Mouse (Mus musculus) neural tube, embryonic 12.5 days (tissue): Measurements from ENCODE around the gene Slitrk2. TPM values are rescaled to one million over a fixed set of nuclear protein-coding genes. Genes with fewer than 3 reads are reported as not detected.

Experiments used
- ATAC-seq: fragments of 200-750 bp; cut with Nextera tagmentation; 2 replicates; pipeline ENCODE4 v1.8.0; 2017; ENCODE audit warnings: low read depth, mild to moderate bottlenecking, moderate TSS enrichment, moderate library complexity; ENCODE audit not compliant: low FRiP score
- H3K27ac ChIP-seq: fragments of 300-500 bp; sonication (generic); 2 replicates; pipeline ENCODE4 v1.5.1; 2016
- H3K27me3 ChIP-seq: fragments of 300-500 bp; sonication (generic); replicated peaks from 2 replicates; pipeline ENCODE4 v1.6.1; 2016; ENCODE audit warnings: mild to moderate bottlenecking
- H3K36me3 ChIP-seq: fragments of 300-500 bp; sonication (generic); 2 replicates; pipeline ENCODE4 v1.6.1; 2016; ENCODE audit warnings: mild to moderate bottlenecking
- H3K4me1 ChIP-seq: fragments of 300-500 bp; sonication (generic); 2 replicates; pipeline ENCODE4 v1.6.1; 2016
- H3K4me2 ChIP-seq: fragments of 300-500 bp; sonication (generic); replicated peaks from 2 replicates; pipeline ENCODE4 v1.6.1; 2016; ENCODE audit warnings: mild to moderate bottlenecking
- H3K4me3 ChIP-seq: fragments of 300-500 bp; sonication (generic); 2 replicates; pipeline ENCODE4 v1.5.1; 2016
- H3K9ac ChIP-seq: fragments of 300-500 bp; sonication (generic); 2 replicates; pipeline ENCODE4 v1.6.1; 2016; ENCODE audit warnings: mild to moderate bottlenecking
- H3K9me3 ChIP-seq: fragments of 300-500 bp; sonication (generic); 2 replicates; pipeline ENCODE4 v1.6.1; 2016; ENCODE audit warnings: mild to moderate bottlenecking
- WGBS: fragments of 180-500 bp; shearing (Covaris S2); methylation state at CpG from one replicate; pipeline ENCODE4 v1.1.7; 2016; 5-methylcytosine and 5-hydroxymethylcytosine counted together
- polyA plus RNA-seq: library from polyadenylated mRNA; unstranded; fragments of >200 nt; fragmentation: Nextera tagmentation; extraction: Ambion mirVana; gene quantifications from 2 replicates; pipeline ENCODE4 v1.2.1, GENCODE M21; 2016

Gene Slitrk2
- polyA plus RNA-seq = 13.6 and 13.7 TPM in 2 replicates

GRCm38 (mm10) chrX:66648911-66649620 is at the start of gene Slitrk2:
Slitrk2 (plus strand) TSS chrX:66649318.
- 15% methylated on average over 25 of the region's 25 CpGs for WGBS
- Histone ChIP-seq H3K9ac (peak within 1 kb of the TSS; percentile 42), H3K27me3 (no peaks in the 10 kb centered on the region), H3K27ac (no peak within 1 kb of the TSS), H3K4me1 (no peaks in the 10 kb centered on the region), H3K9me3 (no peaks in the 10 kb centered on the region), H3K36me3 (no peaks in the 10 kb centered on the region), H3K4me3 (peak within 1 kb of the TSS; percentile 38), H3K4me2 (peak within 1 kb of the TSS; percentile 59)
- peak; percentile 76 for ATAC-seq

GRCm38 (mm10) chrX:66605490-66605889 is 43.6 kb upstream of the Slitrk2 start:
- H3K9me3 ChIP-seq = no peaks in the 10 kb centered on the region
- no peaks in the 10 kb centered on the region for H3K27me3 ChIP-seq
- WGBS = 87% methylated on average over 3 of the region's 3 CpGs
- no peak overlapping the region for H3K4me3 ChIP-seq
- no peak overlapping the region for H3K9ac ChIP-seq
- H3K4me1 ChIP-seq = no peaks in the 10 kb centered on the region
- H3K27ac ChIP-seq = no peak overlapping the region
- no peak overlapping the region for H3K4me2 ChIP-seq
- ATAC-seq = no peak
- no peaks in the 10 kb centered on the region for H3K36me3 ChIP-seq

- Histone ChIP-seq H3K9ac (0 out of 2 replicates have a peak overlapping the region, but pooled peaks have one; percentile 38), H3K9me3 (no peaks in the 10 kb centered on the region), H3K4me2 (peak overlapping the region; percentile 59), H3K27me3 (no peaks in the 10 kb centered on the region), H3K36me3 (no peaks in the 10 kb centered on the region), H3K4me3 (peak overlapping the region; percentile 36), H3K4me1 (no peaks in the 10 kb centered on the region), H3K27ac (no peak overlapping the region)
- WGBS = 21% methylated on average over 21 of the region's 21 CpGs
- peak; percentile 84 for ATAC-seq
These were observed 3.5 kb downstream of the Slitrk2 start for GRCm38 (mm10) chrX:66652455-66653144.

GRCm38 (mm10) chrX:66657365-66657764 is 8.2 kb downstream of the Slitrk2 start:
- H3K4me3 ChIP-seq = no peak overlapping the region
- no peak overlapping the region for H3K4me2 ChIP-seq
- WGBS = 30% methylated on average over 2 of the region's 2 CpGs
- no peaks in the 10 kb centered on the region for H3K9me3 ChIP-seq
- H3K27ac ChIP-seq = no peak overlapping the region
- H3K9ac ChIP-seq = no peak overlapping the region
- ATAC-seq = no peak
- no peaks in the 10 kb centered on the region for H3K36me3 ChIP-seq
- H3K27me3 ChIP-seq = no peaks in the 10 kb centered on the region
- no peaks in the 10 kb centered on the region for H3K4me1 ChIP-seq

- Histone ChIP-seq H3K36me3 (no peaks in the 10 kb centered on the region), H3K27me3 (no peaks in the 10 kb centered on the region), H3K4me1 (no peaks in the 10 kb centered on the region), H3K27ac (no peak overlapping the region), H3K4me2 (no peak overlapping the region), H3K9ac (no peak overlapping the region), H3K4me3 (no peak overlapping the region), H3K9me3 (no peaks in the 10 kb centered on the region)
- ATAC-seq = no peak
- 92% methylated on average over 4 of the region's 4 CpGs for WGBS
These were observed 27.8 kb downstream of the Slitrk2 start for GRCm38 (mm10) chrX:66676959-66677358.

- Histone ChIP-seq H3K4me3 (no peak overlapping the region), H3K4me2 (no peak overlapping the region), H3K9ac (no peak overlapping the region), H3K27ac (no peak overlapping the region), H3K4me1 (no peaks in the 10 kb centered on the region), H3K9me3 (no peaks in the 10 kb centered on the region), H3K36me3 (no peaks in the 10 kb centered on the region), H3K27me3 (no peaks in the 10 kb centered on the region)
- no peak for ATAC-seq
- 25% methylated on average over 7 of the region's 7 CpGs for whole genome bisulfite sequencing
These were observed 29.5 kb downstream of the Slitrk2 start for GRCm38 (mm10) chrX:66678646-66679045.
